Mouse (Mus musculus): ENCODE results near the gene Raf1.

Gene Raf1

DNA sequence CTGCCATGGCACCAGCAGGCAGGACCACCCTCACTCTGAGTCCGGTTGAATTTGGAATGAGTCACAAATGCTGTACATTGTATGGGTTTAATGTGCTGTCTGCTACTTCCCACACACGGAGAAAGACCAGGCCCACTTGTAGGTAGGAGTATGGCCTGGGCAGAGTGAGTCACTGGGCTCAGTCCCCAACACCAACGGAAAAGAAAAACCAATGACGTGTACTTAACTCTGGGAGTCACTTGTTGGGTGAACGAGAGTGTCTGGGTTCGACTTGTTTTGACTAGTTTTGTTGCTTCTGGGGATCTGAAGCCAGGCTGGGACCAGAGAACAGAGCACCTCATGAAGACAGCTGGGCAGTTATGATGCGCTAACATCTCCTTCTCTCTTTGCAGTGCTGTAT is 102.3 kb downstream of the Raf1 start:
- DNase-seq (ENCODE audit: low read depth in 1 of 2, low spot score in 2 of 2): no peak

Measured in monocyte, adult 2 months (primary cell).